Mouse (Mus musculus) lung, postnatal 0 days (tissue): Measurements from ENCODE around the gene Lrrc41.

Experiments used
- CTCF ChIP-seq: IDR thresholded peaks from 2 replicates; pipeline ENCODE4 v1.5.1; 2016; ENCODE audit warnings: antibody characterized with exemption, mild to moderate bottlenecking
- EP300 ChIP-seq: IDR thresholded peaks from 2 replicates; pipeline ENCODE4 v1.6.1; 2016; ENCODE audit warnings: antibody characterized with exemption, mild to moderate bottlenecking, control low read depth

DNA sequence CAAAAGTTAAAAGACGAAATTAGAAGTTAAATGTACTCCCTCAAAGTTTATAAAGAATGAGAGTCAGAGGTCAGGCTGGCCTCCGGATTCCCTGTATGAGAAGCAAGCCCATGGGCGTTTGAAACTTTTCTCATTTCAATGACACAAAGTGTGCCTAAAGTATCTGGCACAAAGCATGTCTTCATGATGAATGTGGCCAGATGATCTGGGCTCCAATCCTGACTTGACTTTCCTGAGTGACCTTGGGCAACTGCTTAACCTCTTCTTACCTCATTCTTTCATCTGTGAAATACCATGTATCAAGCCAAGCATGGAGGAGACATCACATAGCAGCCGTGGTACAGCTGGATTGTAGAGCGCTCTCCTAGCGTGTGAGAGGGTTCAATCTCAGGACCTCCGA lies 67.2 kb downstream of the Lrrc41 start:
- TF ChIP-seq CTCF (no peak), EP300 (no peak)
